Mouse (Mus musculus) liver, embryonic 16.5 days (tissue): ENCODE data around the gene Usp33. TPM values are rescaled to one million over a fixed set of nuclear protein-coding genes. Genes with fewer than 3 reads are reported as not detected.

Experiments
- ATAC-seq: fragments of 200-750 bp; cut with Nextera tagmentation; 2 replicates; pipeline ENCODE4 v1.8.0; 2017; ENCODE audit warnings: low read depth, mild to moderate bottlenecking, moderate number of reproducible peaks, moderate library complexity
- H3K27ac ChIP-seq: fragments of 300-500 bp; sonication (generic); 2 replicates; pipeline ENCODE4 v1.5.1; 2014; ENCODE audit warnings: mild to moderate bottlenecking, low read length
- H3K27me3 ChIP-seq: fragments of 300-500 bp; sonication (generic); 2 replicates; pipeline ENCODE4 v1.6.1; 2014; ENCODE audit warnings: low read depth, low read length, mixed read lengths; ENCODE audit not compliant: control insufficient read depth, insufficient read depth
- H3K36me3 ChIP-seq: fragments of 300-500 bp; sonication (generic); 2 replicates; pipeline ENCODE4 v1.6.1; 2014; ENCODE audit warnings: mild to moderate bottlenecking; ENCODE audit not compliant: control insufficient read depth, insufficient read depth
- H3K4me1 ChIP-seq: fragments of 300-500 bp; sonication (generic); 2 replicates; pipeline ENCODE4 v1.6.1; 2014; ENCODE audit warnings: low read depth, low read length, mixed read lengths; ENCODE audit not compliant: control insufficient read depth
- H3K4me2 ChIP-seq: fragments of 300-500 bp; sonication (generic); 2 replicates; pipeline ENCODE4 v1.6.1; 2014; ENCODE audit warnings: low read depth, low read length, mixed read lengths
- H3K4me3 ChIP-seq: fragments of 300-500 bp; sonication (generic); 2 replicates; pipeline ENCODE4 v1.5.1; 2014; ENCODE audit warnings: low read depth, mild to moderate bottlenecking, low read length
- H3K9ac ChIP-seq: fragments of 300-500 bp; sonication (generic); 2 replicates; pipeline ENCODE4 v1.6.1; 2014; ENCODE audit warnings: low read depth, low read length
- H3K9me3 ChIP-seq: fragments of 300-500 bp; sonication (generic); replicated peaks from 2 replicates; pipeline ENCODE4 v1.6.1; 2016; ENCODE audit warnings: low read length; ENCODE audit not compliant: control insufficient read depth
- WGBS: fragments of 180-500 bp; shearing (Covaris S2); extraction: QIAGEN DNeasy Blood & Tissue Kit; methylation state at CpG from one replicate; pipeline ENCODE4 v1.1.7; 2014; ENCODE audit not compliant: insufficient replicate concordance; 5-methylcytosine and 5-hydroxymethylcytosine counted together
- polyA plus RNA-seq: library from polyadenylated mRNA; unstranded; fragments of >200 nt; fragmentation: Nextera tagmentation; extraction: Ambion mirVana; gene quantifications from 2 replicates; pipeline ENCODE4 v1.2.1, GENCODE M21; 2015

The Usp33 gene
- 20.2 and 22.0 TPM in 2 replicates for polyA plus RNA-seq

- no peaks in the 10 kb centered on the region for H3K36me3 ChIP-seq
- WGBS = 9% methylated on average over 30 of the region's 44 CpGs
- no peaks in the 10 kb centered on the region for H3K9me3 ChIP-seq
- peak; percentile 96 for ATAC-seq
- H3K27me3 ChIP-seq = no peaks in the 10 kb centered on the region
- peak within 1 kb of the TSS; percentile 92 for H3K27ac ChIP-seq
- peaks cover 20% of the 10 kb centered on the region for H3K4me1 ChIP-seq
- peak within 1 kb of the TSS; percentile 71 for H3K4me2 ChIP-seq
- peak within 1 kb of the TSS; percentile 86 for H3K4me3 ChIP-seq
- peak within 1 kb of the TSS; percentile 82 for H3K9ac ChIP-seq
Measured at GRCm38 (mm10) chr3:152345732-152346632, at the start of gene Usp33. Usp33 (plus strand) TSS chr3:152346478.

- ATAC-seq = no peak
- Histone ChIP-seq H3K9me3 (no peaks in the 10 kb centered on the region), H3K27ac (no peak overlapping the region), H3K9ac (no peak overlapping the region), H3K4me1 (no peaks in the 10 kb centered on the region), H3K4me3 (no peak overlapping the region), H3K4me2 (no peak overlapping the region), H3K27me3 (no peaks in the 10 kb centered on the region), H3K36me3 (no peaks in the 10 kb centered on the region)
- WGBS = 76% methylated on average over 14 of the region's 14 CpGs
Measured at GRCm38 (mm10) chr3:152300376-152301337, 45.6 kb upstream of the Usp33 start.

DNA sequence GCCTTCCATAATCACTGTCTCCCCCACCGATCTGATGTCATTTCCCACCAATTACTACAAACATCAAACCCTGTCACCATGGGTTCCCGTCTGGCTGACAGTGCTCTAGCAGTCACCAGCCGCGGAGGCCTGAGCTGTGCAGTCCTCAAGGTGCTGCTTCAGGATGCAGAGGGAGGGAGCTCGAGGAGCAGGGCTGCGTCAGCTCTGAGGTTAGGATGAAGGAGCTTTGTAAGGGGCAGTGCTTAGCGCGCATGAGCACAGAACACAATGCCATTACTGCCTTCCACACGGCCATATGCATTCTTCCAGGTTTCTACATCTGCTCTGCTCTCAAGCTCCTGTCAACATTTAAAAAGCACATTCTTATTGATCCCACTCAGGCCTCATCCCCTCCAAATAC lies 43.3 kb upstream of the Usp33 start:
- H3K4me1 ChIP-seq = no peaks in the 10 kb centered on the region
- no peak overlapping the region for H3K9ac ChIP-seq
- ATAC-seq = no peak
- no peaks in the 10 kb centered on the region for H3K27me3 ChIP-seq
- no peak overlapping the region for H3K4me2 ChIP-seq
- H3K36me3 ChIP-seq = no peaks in the 10 kb centered on the region
- 78% methylated on average over 9 of the region's 9 CpGs for WGBS
- no peaks in the 10 kb centered on the region for H3K9me3 ChIP-seq
- no peak overlapping the region for H3K27ac ChIP-seq
- no peak overlapping the region for H3K4me3 ChIP-seq

- WGBS = 60% methylated on average over 6 of the region's 6 CpGs
- no peak for ATAC-seq
Measured at GRCm38 (mm10) chr3:152304093-152304815, 42.0 kb upstream of the Usp33 start.

GRCm38 (mm10) chr3:152305080-152305479 lies 41.2 kb upstream of the Usp33 start:
- no peak overlapping the region for H3K9ac ChIP-seq
- no peak overlapping the region for H3K27ac ChIP-seq
- H3K4me3 ChIP-seq = no peak overlapping the region
- peaks cover 9% of the 10 kb centered on the region for H3K4me1 ChIP-seq
- H3K4me2 ChIP-seq = no peak overlapping the region
- no peaks in the 10 kb centered on the region for H3K27me3 ChIP-seq
- 75% methylated on average over 8 of the region's 8 CpGs for WGBS
- no peaks in the 10 kb centered on the region for H3K9me3 ChIP-seq
- ATAC-seq = no peak
- no peaks in the 10 kb centered on the region for H3K36me3 ChIP-seq

More at GRCm38 (mm10) chr3:152304093-152304815, 42.0 kb upstream of the Usp33 start:
- Histone ChIP-seq H3K9me3 (no peaks in the 10 kb centered on the region), H3K4me2 (no peak overlapping the region), H3K4me1 (peaks cover 8% of the 10 kb centered on the region), H3K27me3 (no peaks in the 10 kb centered on the region), H3K4me3 (no peak overlapping the region), H3K27ac (no peak overlapping the region), H3K36me3 (no peaks in the 10 kb centered on the region), H3K9ac (no peak overlapping the region)

- Histone ChIP-seq H3K36me3 (no peaks in the 10 kb centered on the region), H3K9me3 (no peaks in the 10 kb centered on the region), H3K4me3 (no peak overlapping the region), H3K4me2 (no peak overlapping the region), H3K4me1 (peaks cover 9% of the 10 kb centered on the region), H3K27me3 (no peaks in the 10 kb centered on the region), H3K9ac (no peak overlapping the region), H3K27ac (no peak overlapping the region)
- WGBS = 73% methylated on average over 4 of the region's 4 CpGs
- ATAC-seq = no peak
Measured at GRCm38 (mm10) chr3:152305971-152306370, 40.3 kb upstream of the Usp33 start.

- Histone ChIP-seq H3K27ac (peak overlapping the region; percentile 1), H3K4me2 (no peak overlapping the region), H3K4me3 (no peak overlapping the region), H3K27me3 (no peaks in the 10 kb centered on the region), H3K9me3 (no peaks in the 10 kb centered on the region), H3K9ac (no peak overlapping the region), H3K36me3 (peaks cover 4% of the 10 kb centered on the region), H3K4me1 (peaks cover 9% of the 10 kb centered on the region)
- WGBS = 31% methylated on average over 10 of the region's 10 CpGs
- peak; percentile 75 for ATAC-seq
Measured at GRCm38 (mm10) chr3:152308485-152309249, 37.6 kb upstream of the Usp33 start.

GRCm38 (mm10) chr3:152309250-152309645 lies 37.0 kb upstream of the Usp33 start:
- Histone ChIP-seq H3K9ac (no peak overlapping the region), H3K4me3 (no peak overlapping the region), H3K9me3 (no peaks in the 10 kb centered on the region), H3K36me3 (peaks cover 4% of the 10 kb centered on the region), H3K27me3 (no peaks in the 10 kb centered on the region), H3K4me1 (peaks cover 9% of the 10 kb centered on the region), H3K4me2 (no peak overlapping the region), H3K27ac (peak overlapping the region; percentile 0; the same call in 1 of the 2 replicates)
- 76% methylated on average over 9 of the region's 9 CpGs for WGBS
- ATAC-seq = no peak
